Mouse (Mus musculus) liver, embryonic 13.5 days (tissue): ENCODE data around the gene 9130213A22Rik. TPM values are rescaled to one million over a fixed set of nuclear protein-coding genes. Genes with fewer than 3 reads are reported as not detected.

Experiments used
- ATAC-seq: fragments of 200-750 bp; cut with Nextera tagmentation; 2 replicates; pipeline ENCODE4 v1.8.0; 2017; ENCODE audit warnings: low read depth, mild to moderate bottlenecking, moderate number of reproducible peaks, moderate library complexity
- DNase-seq: peaks from one replicate; pipeline ENCODE4 v3.0.0; 2022
- H3K27ac ChIP-seq: fragments of 300-500 bp; sonication (generic); 2 replicates; pipeline ENCODE4 v1.5.1; 2015; ENCODE audit warnings: moderate library complexity, mild to moderate bottlenecking, inconsistent platforms
- H3K27me3 ChIP-seq: fragments of 300-500 bp; sonication (generic); 2 replicates; pipeline ENCODE4 v1.6.1; 2015; ENCODE audit warnings: mild to moderate bottlenecking, inconsistent platforms
- H3K36me3 ChIP-seq: fragments of 300-500 bp; sonication (generic); 2 replicates; pipeline ENCODE4 v1.6.1; 2015; ENCODE audit warnings: mild to moderate bottlenecking, inconsistent platforms
- H3K4me1 ChIP-seq: fragments of 300-500 bp; sonication (generic); replicated peaks from 2 replicates; pipeline ENCODE4 v1.6.1; 2015; ENCODE audit warnings: inconsistent platforms
- H3K4me2 ChIP-seq: fragments of 300-500 bp; sonication (generic); 2 replicates; pipeline ENCODE4 v1.6.1; 2015; ENCODE audit warnings: inconsistent platforms, mild to moderate bottlenecking, moderate library complexity
- H3K4me3 ChIP-seq: fragments of 300-500 bp; sonication (generic); replicated peaks from 2 replicates; pipeline ENCODE4 v1.5.1; 2015; ENCODE audit warnings: mild to moderate bottlenecking, inconsistent platforms
- H3K9ac ChIP-seq: fragments of 300-500 bp; sonication (generic); 2 replicates; pipeline ENCODE4 v1.6.1; 2015; ENCODE audit warnings: mild to moderate bottlenecking, inconsistent platforms
- H3K9me3 ChIP-seq: fragments of 300-500 bp; sonication (generic); replicated peaks from 2 replicates; pipeline ENCODE4 v1.6.1; 2016; ENCODE audit warnings: inconsistent platforms
- WGBS: fragments of 180-500 bp; shearing (Covaris S2); methylation state at CpG from one replicate; pipeline ENCODE4 v1.1.7; 2015; ENCODE audit not compliant: insufficient replicate concordance; 5-methylcytosine and 5-hydroxymethylcytosine counted together
- polyA plus RNA-seq: library from polyadenylated mRNA; unstranded; fragments of >200 nt; fragmentation: Nextera tagmentation; extraction: Ambion mirVana; gene quantifications from 2 replicates; pipeline ENCODE4 v1.2.1, GENCODE M21; 2015

The 9130213A22Rik gene
- polyA plus RNA-seq, 1 experiment from 2014 or later: not detected

DNA sequence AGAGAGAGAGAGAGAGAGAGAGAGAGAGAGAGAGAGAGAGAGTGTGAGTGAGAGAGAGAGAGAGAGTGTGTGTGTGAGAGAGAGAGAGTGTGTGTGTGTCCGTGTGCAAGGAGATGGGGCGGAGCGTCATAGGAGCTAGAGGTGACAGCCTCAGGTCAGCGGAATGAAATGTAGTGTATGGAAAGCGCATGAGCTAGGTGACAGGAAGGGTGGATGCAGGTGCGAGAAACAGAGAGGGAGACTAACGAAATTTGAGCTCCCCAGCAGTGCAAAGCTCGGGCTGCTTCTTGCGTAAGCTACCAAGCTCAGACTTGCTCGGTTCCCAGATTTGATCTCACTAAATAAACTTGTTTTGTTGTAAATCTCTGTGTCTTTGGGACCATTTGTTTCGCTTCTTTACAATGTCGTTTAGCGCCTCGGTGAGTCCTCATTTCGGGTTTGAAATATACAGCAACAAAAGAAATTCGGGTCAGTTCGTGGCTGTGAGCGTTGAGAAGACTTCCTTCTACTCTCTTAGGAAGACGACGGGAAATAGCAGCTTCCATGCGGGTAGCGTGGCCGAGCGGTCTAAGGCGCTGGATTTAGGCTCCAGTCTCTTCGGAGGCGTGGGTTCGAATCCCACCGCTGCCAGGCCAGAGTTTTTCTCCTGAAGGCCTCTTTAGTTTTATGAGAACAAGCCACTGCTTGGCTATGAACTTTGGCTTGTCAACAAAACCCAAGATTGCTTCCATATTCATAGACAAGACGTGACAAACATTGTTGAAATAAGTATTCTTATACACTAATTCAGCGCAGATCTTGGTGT lies 1.5 kb upstream of the 9130213A22Rik start:
- peak; percentile 75 for ATAC-seq
- peaks cover 65% of the 10 kb centered on the region for H3K4me1 ChIP-seq
- peak; percentile 85 for DNase-seq
- peak overlapping the region; percentile 79 for H3K27ac ChIP-seq
- peak overlapping the region; percentile 75 for H3K9ac ChIP-seq
- H3K36me3 ChIP-seq: no peaks in the 10 kb centered on the region
- H3K9me3 ChIP-seq: no peaks in the 10 kb centered on the region
- H3K27me3 ChIP-seq: peaks cover 57% of the 10 kb centered on the region
- under 1% methylated on average over 31 of the region's 31 CpGs for WGBS
- H3K4me2 ChIP-seq: peak overlapping the region; percentile 99
- peak overlapping the region; percentile 74 for H3K4me3 ChIP-seq

DNA sequence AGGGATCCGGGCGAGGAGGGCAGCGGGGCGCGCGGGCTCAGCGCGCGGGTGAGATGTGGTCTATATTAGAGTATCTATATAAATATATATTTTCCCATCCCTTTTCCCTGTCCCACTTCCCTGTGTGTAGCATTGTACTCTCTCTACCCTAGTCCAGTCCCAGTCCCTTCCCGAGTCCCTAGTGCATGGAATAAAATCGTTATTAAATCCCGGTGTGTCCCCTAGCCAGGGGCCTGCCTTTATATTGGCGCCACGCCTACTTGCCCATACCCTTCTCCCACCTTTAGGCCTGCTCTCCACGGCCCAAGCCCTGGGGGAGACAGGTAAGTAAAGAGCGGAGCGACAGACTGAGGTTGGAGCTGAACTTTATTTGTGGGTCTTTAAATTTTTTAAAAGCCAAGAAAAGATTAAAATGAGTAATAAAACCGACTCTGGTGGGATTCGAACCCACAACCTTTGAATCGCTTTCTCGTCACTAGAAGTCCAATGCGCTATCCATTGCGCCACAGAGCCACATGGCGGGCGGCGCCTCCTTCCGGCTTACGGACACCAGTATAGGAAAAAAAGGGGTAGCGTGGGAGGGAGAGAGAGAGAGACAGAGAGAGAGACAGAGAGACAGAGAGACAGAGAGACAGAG lies 785 bp upstream of the 9130213A22Rik start:
- whole genome bisulfite sequencing: under 1% methylated on average over 29 of the region's 29 CpGs
- H3K27me3 ChIP-seq: peaks cover 52% of the 10 kb centered on the region

DNA sequence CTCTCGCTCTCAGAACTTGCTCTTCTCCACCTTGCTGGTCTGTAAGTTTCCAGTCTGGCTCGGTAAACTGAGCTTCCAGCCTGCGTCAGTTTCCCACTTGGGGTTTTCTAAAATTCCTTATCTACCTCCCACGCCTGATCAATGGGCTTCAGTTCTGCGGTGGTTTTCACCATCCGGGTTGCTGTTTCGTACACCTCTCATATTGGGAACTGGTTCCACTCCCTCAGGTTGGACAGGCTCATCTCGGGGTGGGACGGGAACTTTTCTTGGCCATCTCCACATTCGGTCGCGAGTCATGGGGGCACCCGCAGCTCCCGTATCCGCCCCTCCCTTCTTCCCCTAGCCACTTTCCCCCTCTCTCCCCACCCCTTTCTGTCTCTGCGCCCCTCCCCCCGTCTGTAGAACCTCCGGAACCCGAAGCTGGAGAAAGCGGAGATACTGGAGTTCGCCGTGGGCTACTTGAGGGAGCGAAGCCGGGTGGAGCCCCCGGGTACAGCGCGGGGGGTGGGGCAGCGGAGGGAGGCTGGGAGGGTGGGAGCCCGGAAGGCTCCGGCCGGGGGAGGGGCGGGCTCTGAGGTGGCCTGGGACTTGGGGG lies 551 bp downstream of the 9130213A22Rik start:
- Histone ChIP-seq H3K9ac (peak overlapping the region; percentile 75), H3K4me2 (peak overlapping the region; percentile 99), H3K27ac (peak overlapping the region; percentile 67), H3K4me3 (peak overlapping the region; percentile 74), H3K36me3 (no peaks in the 10 kb centered on the region), H3K4me1 (peaks cover 79% of the 10 kb centered on the region), H3K27me3 (peaks cover 45% of the 10 kb centered on the region), H3K9me3 (no peaks in the 10 kb centered on the region)
- DNase-seq: no peak
- WGBS: under 1% methylated on average over 32 of the region's 32 CpGs
- no peak for ATAC-seq

More for the DNA sequence above, 785 bp upstream of the 9130213A22Rik start:
- peak; percentile 88 for DNase-seq
- Histone ChIP-seq H3K9ac (peak overlapping the region; percentile 75), H3K27ac (peak overlapping the region; percentile 79), H3K4me3 (peak overlapping the region; percentile 74), H3K9me3 (no peaks in the 10 kb centered on the region), H3K4me1 (peaks cover 70% of the 10 kb centered on the region), H3K36me3 (no peaks in the 10 kb centered on the region), H3K4me2 (peak overlapping the region; percentile 99)
- no peak for ATAC-seq

DNA sequence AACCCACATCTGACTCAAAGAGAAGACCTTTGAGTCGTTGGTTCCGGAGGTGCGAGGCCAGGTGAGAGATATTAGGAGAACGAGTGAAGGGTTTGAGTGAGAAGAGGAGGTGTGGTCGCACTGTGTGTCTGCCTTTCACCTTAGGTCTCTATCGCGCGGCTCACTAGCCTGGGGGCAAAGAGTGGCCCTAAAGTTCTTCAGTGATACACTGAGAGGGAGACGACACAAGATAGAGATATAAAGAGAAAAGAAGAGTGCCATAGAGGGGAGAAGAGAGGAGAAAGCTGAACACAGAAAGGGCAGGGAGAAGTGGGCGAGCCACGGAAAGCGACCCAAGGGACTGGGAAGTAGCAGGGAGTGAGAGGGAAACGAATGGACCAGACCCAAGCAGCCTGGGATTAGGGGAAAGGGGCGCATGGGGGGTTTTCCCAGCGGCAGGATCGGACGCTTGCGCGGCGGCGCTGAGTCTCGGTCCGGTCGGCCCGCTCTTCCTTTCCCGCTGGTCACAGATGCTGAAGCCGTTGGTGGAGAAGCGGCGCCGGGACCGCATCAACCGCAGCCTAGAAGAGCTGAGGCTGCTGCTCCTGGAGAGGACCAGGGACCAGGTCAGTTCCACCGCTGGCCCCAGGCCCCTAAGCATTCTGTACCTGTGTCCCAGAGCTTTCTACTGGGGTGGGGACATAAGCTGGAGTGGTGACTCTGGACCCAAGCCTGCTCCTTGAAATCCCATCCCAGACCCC lies 1.2 kb downstream of the 9130213A22Rik start:
- Histone ChIP-seq H3K9ac (peak overlapping the region; percentile 75), H3K27me3 (peaks cover 47% of the 10 kb centered on the region), H3K4me1 (peaks cover 74% of the 10 kb centered on the region), H3K4me2 (peak overlapping the region; percentile 99), H3K4me3 (peak overlapping the region; percentile 74), H3K9me3 (no peaks in the 10 kb centered on the region), H3K36me3 (no peaks in the 10 kb centered on the region), H3K27ac (no peak overlapping the region; the same call in 1 of the 2 replicates)
- WGBS: under 1% methylated on average over 33 of the region's 33 CpGs
- no peak for ATAC-seq
- no peak for DNase-seq

DNA sequence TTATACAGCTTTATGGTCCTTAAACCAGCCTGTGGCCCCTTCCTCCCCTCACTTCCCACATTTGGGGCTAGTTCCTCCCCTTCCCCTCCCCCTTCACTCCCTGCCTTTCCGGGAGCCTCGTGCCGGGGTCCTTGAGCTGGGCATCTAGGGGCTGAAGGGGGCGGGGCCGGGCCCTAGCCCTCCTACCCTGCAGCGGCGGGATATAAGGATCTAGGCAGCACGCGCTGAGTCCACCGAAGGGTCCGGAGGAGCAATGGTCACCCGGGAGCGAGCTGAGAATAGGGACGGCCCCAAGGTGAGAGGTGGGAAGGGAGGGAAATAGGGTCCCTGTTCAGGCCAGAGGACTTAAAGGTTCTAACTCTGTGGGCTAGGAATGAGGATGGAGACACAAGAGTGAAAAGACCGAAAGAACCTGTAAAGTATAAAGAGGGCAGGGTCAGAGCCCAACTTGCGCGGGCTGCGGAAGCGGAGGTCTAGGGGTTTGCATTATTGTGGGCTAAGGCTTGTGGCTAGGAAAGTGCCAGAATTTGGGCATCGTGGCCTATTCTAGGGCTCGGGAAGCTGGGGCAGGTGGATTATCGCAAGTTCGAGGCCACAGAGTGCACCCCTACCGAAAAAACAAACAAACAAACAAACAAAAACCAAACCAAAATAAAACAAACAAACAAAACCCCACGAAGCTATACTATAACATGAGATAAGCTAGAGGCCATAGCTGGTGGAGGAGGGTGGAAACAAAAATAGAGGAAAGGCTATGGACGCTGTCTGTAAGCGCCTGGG lies 2.0 kb downstream of the 9130213A22Rik start, which contains the start of gene Hes7:
Gene Hes7 (plus strand): TSS at position 184 of the 780 bp plus-strand sequence.
- H3K9ac ChIP-seq: peak within 1 kb of the TSS; percentile 75
- ATAC-seq (no peak), DNase-seq (no peak)
- peaks cover 66% of the 10 kb centered on the region for H3K4me1 ChIP-seq
- H3K36me3 ChIP-seq: no peaks in the 10 kb centered on the region
- no peaks in the 10 kb centered on the region for H3K9me3 ChIP-seq
- H3K27me3 ChIP-seq: peaks cover 47% of the 10 kb centered on the region
- H3K4me2 ChIP-seq: peak within 1 kb of the TSS; percentile 99
- no peak within 1 kb of the TSS for H3K27ac ChIP-seq
- H3K4me3 ChIP-seq: peak within 1 kb of the TSS; percentile 74
- 2% methylated on average over 27 of the region's 27 CpGs for WGBS

DNA sequence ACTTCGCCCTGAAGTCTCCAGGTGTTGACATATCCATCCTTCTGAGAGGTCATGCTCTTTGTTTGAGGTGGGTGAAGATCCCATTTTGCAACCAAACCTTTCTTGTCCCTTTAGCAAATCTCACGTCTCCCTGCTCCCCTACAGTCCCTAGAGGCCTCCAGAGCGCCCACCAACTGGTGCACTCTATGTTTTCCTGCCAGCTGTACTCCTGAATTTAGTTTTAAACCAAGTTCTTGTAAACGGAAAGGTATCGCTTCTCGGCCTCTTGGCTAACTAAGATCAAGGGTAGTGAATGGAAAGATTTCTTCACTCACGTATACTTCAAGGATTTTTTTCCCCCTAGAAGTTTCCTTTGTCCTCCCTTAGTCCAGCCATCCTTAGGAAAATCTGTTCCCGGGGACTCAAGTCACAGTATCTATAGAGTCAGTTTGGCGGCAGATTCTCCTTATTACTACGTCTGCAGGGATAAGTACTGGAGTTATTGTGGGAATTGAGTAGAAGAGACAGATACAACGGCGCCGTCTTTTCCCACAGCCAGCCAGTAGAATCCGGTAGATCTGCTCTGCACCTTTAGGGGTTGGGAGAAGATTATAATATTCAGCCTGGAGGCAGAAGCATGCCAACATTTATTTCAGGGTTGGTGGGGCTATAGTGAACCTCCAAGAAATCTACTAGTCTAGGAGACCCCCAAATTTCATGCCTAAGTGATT lies 2.8 kb downstream of the 9130213A22Rik start:
- Histone ChIP-seq H3K9me3 (no peaks in the 10 kb centered on the region), H3K36me3 (no peaks in the 10 kb centered on the region), H3K4me3 (peak overlapping the region; percentile 74), H3K27ac (no peak overlapping the region), H3K9ac (peak overlapping the region; percentile 57; the same call in 1 of the 2 replicates), H3K4me1 (peaks cover 64% of the 10 kb centered on the region), H3K4me2 (peak overlapping the region; percentile 99), H3K27me3 (peaks cover 47% of the 10 kb centered on the region)
- no peak for ATAC-seq
- WGBS: 41% methylated on average over 14 of the region's 14 CpGs
- no peak for DNase-seq

DNA sequence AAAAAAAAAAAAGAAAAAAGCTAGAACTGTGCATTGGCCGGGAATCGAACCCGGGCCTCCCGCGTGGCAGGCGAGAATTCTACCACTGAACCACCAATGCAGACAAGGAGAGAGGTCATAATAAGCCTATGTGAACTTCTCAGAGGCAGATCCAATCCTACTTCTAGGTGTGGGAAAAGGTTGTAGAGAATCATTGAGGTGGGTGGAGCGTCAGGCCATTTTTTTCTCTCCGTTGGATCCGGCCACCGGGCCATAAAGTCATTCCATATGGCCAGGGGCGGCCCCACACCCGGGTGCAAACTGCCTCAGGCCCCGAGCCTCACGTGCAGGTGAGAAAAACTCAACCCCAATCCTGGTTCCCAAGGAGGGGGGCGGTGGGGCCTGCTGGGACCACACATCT lies 3.6 kb downstream of the 9130213A22Rik start:
- Histone ChIP-seq H3K36me3 (no peaks in the 10 kb centered on the region), H3K9me3 (no peaks in the 10 kb centered on the region), H3K9ac (peak overlapping the region; percentile 81), H3K27ac (no peak overlapping the region), H3K4me2 (peak overlapping the region; percentile 99), H3K4me1 (peaks cover 64% of the 10 kb centered on the region), H3K4me3 (peak overlapping the region; percentile 74), H3K27me3 (peaks cover 47% of the 10 kb centered on the region)
- ATAC-seq (peak; percentile 24; the same call in 1 of the 2 replicates), DNase-seq (peak; percentile 82)
- WGBS: 3% methylated on average over 15 of the region's 15 CpGs

DNA sequence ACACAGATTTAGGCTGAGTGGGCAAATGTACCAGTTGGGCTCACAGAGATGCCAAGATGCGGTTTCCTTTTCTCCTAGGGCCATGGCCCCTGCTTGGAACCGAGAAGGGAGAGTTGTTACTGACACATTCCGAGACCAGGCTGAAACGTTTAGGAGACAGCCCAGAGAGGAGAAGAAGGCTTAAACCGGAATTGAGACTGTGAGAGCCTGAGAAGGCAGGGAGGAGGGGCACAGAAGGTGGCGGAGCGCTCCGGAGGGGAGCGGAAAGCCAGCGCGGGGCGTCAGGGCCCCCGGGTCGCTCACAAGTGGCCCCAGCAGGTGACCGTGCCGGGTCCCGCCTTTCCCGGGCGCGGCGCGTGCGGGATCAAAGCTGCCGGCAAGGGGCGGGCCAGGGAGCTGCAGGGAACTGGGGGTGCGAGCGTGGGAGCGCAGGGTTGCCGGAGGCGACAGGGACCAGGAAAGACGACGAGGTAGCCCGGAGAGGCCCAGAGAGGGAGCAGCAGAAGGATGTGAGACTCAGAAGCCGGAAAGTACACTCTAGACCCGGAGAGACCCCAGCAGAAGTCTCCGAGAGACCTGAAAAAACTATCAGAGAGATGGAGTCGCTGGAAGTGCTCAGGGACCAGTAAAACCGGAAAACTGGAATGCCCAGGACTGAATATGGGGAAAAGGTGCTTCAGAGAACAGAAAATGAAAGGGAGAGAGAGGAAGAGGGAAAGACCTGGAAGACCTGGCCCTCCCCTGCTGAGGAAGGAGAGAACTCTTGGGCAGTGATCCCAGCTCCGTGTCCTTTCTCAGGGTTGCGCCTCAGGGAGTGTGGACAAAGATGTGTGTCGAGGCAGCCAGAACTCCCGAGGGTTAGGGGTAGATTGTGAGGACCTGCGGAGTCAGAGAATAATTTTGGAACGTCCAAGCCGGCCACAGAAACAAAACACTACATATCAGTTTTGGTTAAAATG lies 4.4 kb downstream of the 9130213A22Rik start:
- under 1% methylated on average over 45 of the region's 45 CpGs for WGBS
- H3K9ac ChIP-seq: peak overlapping the region; percentile 81
- no peaks in the 10 kb centered on the region for H3K36me3 ChIP-seq
- H3K27ac ChIP-seq: peak overlapping the region; percentile 66
- DNase-seq (peak; percentile 68), ATAC-seq (peak; percentile 34)
- H3K27me3 ChIP-seq: peaks cover 47% of the 10 kb centered on the region
- H3K4me2 ChIP-seq: peak overlapping the region; percentile 99
- H3K4me1 ChIP-seq: peaks cover 61% of the 10 kb centered on the region
- H3K9me3 ChIP-seq: no peaks in the 10 kb centered on the region
- peak overlapping the region; percentile 74 for H3K4me3 ChIP-seq

DNA sequence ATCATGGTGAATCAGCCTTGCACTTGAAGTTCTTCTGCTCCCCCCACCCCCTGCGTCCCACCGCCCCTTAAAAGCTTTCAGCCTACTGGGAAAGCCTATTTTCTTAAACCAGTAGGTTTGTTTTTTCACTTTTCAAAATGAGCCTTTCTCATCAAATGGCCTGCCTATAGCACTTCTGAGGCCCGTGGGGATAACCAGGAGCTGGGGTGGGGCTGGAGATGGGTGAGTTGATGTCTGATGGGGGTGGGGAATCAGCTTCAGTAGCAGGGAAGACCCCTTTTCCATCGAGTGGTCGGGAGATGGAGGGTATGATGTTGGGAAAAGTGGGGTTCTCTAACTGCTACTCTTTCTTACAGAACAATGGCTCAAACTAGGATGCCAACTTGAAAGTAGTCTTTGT lies 5.5 kb downstream of the 9130213A22Rik start:
- no peak for DNase-seq
- no peaks in the 10 kb centered on the region for H3K9me3 ChIP-seq
- WGBS: 55% methylated on average over 5 of the region's 5 CpGs
- peaks cover 39% of the 10 kb centered on the region for H3K27me3 ChIP-seq
- H3K4me3 ChIP-seq: peak overlapping the region; percentile 74
- H3K4me2 ChIP-seq: peak overlapping the region; percentile 99
- no peaks in the 10 kb centered on the region for H3K36me3 ChIP-seq
- ATAC-seq: no peak
- H3K27ac ChIP-seq: no peak overlapping the region
- H3K4me1 ChIP-seq: peaks cover 54% of the 10 kb centered on the region
- H3K9ac ChIP-seq: no peak overlapping the region
